Mouse (Mus musculus) layer of hippocampus, adult 8-10 months (tissue): Measurements from ENCODE around the gene Igfbp5. TPM values are rescaled to one million over a fixed set of nuclear protein-coding genes. Genes with fewer than 3 reads are reported as not detected.

ENCODE experiments used
- DNase-seq, 2 experiments: peaks; one replicate each; pipeline ENCODE4 v3.0.0; 2022; ENCODE audit warnings: low spot score in 2 of 2
- total RNA-seq, 4 experiments: library from RNA; stranded (reverse); gene quantifications; 2 replicates each; pipeline ENCODE4 v1.2.4; 2022

Igfbp5 gene
- 100 to 1,000 TPM in 2 of 4 experiments, 10 to 100 TPM in 2; 81.6 to 154 (median 113) TPM for total RNA-seq

DNA sequence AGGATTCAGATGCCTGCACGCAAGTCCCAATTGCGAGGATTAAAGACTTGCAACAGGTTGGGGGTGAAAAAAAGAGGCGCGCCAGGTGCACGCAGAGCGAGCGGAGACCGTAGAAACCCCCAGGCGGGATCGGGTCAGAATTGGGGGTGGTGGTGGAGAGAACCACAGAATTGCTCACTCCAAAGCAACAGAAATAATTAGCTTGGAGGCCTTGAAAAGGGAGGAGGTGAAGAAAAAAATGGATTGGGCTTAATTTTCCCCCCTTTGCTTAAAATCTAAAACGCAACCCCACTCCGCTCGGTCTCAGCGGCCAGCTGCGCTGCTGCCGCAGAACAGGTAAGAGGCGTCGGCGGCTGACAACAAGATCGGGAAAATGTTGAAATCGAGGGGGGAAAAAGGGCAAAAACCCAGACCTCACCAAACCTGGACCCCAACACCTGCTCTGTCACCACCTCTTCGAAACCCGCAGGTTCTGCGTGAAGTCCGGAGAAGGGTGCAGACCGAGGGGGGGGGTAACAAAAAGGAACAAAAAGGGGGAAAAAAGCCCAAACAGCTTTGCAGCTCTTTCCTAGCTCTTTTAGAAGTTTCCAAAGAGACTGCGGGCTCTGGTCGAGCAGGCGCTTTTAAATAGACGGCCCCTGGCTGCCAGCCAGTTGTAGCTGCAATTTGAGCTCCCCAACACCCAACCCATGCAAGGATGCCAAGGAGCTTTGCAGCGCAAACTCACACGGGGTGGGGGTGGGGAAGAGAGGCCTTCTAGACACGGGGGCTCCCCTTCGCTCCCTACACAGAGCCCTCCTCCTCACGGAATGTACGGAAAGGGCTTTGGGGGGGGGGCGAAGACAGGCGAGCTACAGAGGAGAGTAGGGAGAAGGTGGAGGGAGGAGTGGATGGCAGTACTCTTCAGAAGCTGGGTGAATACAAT is at the start of gene Igfbp5:
Gene Igfbp5, minus strand, starts transcription at position 598 of the 925 bp plus-strand sequence.
- peak in 1 of 2 experiments; percentile 58 for DNase-seq

- peak; percentile 20 to 24 for DNase-seq
Observed at GRCm38 (mm10) chr1:72914815-72915214, 40.1 kb upstream of the Igfbp5 start.

DNA sequence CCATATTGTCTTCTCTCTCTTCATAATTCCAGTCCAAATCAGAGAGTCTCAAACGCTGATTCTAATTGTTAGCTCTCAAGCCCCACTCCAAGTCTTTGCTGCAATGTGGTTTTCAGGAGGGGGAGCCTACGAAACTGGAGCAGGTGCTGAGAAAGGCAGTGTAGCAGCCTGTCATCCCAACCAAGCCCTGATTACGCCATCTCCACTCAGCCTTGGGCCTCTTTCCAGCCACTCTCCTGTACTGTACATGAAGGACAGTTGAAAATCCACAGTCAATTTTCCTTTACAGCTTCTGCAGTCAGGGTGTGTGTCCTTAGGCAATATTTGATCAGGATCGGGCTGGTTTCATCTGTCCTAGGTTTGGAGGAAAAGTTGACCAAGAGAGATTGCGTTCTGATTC is 38.4 kb upstream of the Igfbp5 start:
- no peak for DNase-seq

DNA sequence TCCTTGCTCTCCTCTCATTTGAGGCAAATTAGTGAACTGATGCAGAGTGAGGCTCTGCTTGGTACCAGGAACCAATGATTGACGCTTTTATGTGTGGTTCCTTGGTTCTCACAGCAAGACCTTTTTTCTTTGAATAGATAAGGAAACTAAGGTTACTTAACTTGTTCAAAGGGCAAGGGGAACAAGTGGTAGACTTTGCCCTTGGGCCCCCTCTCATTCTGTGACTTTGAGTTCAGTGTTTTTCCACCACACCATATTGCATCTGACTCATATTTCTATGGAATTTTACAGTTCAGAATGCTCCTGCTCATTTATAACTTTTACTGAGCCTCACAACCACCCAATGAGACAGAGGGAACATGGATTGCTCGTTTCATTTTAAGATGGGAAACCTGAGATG is 21.1 kb upstream of the Igfbp5 start:
- DNase-seq: no peak

DNA sequence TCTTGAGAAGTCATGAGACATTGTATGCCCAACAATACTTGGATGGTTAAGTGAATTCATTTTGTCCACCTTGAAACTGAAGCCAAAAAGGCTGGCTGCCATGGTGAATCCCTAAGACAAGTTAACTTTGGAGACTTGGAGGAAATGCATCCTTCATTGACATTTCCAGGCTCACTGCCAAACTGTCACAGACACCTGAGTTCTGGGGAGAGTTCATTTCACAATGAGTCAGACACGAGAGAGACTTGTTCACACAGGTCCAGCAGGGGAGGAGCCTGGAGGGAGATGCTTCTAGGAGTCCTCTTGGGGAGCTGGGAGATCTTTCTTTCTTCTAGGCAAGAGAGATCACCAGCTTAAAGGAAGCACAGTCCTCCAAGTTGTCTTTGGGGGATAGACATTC is 13.2 kb upstream of the Igfbp5 start:
- DNase-seq: no peak

- no peak for DNase-seq
Observed at GRCm38 (mm10) chr1:72885819-72886169, 11.1 kb upstream of the Igfbp5 start.

DNA sequence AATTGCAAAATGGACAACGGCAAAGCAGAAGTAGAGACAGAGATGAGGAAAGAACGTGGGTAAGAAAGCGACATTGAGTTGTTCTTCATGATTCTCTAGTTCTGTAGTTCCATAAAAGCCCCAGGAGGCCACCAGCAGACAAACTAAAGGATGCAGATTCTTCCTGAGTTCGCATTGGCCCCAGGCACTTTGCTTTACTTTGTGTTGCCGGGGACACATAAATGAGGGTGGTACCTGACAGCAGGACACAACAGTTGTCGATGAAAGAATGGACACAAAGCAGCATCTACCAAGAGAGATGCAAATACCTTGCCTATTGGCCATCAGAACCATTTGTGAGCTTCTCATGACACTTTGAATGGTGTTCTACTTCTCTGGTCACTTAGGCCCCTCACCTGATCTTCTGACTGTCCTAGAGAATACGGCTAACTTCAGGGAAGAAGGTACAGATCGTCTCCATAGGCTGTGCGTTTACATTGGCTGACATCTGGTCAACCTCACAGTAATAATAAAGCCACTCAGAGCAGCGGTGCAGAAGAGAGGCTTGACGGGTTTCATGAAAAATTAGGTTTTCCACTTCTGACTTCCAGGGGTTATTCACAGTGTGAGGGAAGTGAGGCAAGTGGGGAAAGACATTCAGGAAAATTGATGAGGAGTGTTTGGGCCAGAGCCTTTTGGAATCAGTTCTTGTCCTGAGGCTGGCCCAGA is 10.6 kb upstream of the Igfbp5 start:
- DNase-seq: no peak

DNA sequence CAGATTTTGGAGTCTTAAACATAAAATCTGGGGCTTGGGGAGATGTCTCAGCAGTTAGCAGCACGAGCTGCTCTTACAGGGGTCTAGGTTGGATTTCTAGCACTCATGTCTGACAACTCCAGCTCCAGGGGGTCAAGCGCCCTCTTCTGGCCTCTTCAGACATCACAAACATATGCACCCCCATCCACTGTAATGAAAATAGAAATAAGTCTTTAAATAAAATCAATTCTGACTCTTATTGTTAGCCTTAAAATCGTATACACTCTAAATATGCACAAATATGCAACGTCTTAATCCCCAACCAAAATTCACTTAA is 4.6 kb upstream of the Igfbp5 start:
- no peak for DNase-seq

DNA sequence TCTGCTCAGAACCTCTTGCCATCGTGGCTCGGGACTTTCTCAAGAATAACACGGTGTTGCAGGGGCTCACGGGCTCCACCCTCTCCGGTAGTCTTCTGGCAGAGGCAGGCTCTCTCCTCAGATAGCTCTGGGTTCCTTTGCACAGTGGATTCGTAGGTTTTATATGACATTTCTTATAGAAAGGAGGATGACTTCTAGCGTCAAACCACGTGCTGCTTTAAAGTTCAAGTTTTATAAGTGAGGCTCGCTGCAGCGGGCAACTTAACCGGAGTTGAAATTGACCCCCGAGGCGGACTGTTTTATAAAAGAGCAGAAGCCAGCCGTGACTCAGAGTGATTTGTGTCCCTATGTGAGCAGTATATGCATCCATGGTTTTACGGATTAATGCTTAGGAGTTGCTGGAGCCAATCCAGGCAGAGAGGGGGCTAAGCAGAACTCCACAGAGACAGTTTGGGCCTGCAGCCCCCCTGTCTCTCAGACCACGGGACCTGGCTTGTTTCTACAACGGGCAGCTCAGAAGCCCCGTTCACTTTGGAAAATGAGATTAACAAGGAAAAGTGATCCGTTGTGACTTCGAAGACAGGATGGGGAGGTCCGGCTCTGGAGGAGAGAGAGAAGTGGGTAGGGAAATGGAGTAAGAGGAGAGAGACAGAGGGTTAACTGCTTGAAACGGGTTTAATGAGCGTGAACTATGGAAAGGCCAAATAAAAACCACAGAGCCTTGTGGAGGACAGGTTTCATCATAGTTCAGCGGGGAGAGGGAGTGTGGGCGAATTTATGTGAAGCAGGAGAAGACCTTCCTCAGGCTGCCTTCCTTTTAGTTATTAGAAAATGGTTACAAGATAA is 4.0 kb upstream of the Igfbp5 start:
- no peak for DNase-seq

DNA sequence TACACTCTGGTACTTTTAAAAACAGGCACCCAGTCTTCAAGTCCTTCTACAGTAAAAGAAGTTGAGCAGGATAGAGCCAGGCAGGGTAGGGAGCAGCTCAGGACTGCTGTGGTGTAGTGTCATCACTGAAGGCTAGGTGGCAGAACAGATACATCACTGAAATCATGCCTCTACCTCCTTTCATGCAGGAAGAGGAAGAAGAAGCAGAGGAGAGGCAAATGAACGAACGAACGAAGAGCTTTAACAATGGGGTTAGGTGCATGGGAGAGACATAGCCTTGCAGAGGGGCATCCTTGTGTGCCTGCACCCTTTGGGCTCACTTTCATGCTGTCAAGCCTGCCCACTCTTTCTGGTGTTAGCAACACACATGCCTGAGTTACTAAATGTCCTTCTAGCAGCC is 3.2 kb upstream of the Igfbp5 start:
- DNase-seq: peak in 1 of 2 experiments; percentile 54

DNA sequence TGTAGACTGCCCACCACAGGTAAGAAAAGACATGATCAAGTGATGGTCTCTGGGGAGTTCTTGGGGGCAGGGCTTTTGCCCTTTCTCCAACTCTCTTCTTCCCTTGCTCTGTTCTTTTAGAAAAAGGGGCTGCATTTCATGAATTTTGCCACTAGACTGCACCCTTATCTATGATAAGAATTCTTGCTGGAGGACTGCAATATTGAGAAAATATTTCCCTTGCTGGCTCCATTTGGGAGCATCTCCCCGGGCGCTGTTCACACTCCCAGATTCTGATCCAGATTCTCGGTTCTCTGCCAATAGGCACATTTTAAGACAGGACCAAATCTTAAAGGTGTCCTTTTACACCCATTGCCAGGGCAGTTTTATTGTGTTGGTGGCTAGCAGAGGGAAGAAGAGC is 1.4 kb upstream of the Igfbp5 start:
- DNase-seq: no peak

- DNase-seq: no peak
Observed at GRCm38 (mm10) chr1:72875708-72876107, 1.0 kb upstream of the Igfbp5 start.

- peak in 1 of 2 experiments; percentile 64 for DNase-seq
Observed at GRCm38 (mm10) chr1:72873511-72874286, 985 bp downstream of the Igfbp5 start.

DNA sequence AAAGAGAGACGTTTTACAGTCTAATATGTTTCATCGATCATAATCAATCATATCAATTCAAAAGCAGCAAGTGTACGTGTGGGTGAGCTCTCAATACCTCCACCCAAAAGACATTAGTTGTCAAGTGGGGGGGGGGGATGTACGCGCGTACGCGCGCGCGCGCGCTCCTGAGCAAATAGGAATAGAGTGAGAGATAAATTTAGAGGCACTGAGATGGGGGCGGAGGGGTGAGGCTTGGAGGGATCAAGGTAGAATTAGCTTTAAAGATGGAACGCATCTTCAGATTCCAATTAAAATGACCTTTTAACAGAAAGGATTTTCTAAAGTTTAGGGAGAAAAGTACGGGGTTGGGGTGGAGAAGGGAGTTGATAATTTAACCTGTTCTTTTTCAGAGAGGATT is 1.6 kb downstream of the Igfbp5 start:
- no peak for DNase-seq

DNA sequence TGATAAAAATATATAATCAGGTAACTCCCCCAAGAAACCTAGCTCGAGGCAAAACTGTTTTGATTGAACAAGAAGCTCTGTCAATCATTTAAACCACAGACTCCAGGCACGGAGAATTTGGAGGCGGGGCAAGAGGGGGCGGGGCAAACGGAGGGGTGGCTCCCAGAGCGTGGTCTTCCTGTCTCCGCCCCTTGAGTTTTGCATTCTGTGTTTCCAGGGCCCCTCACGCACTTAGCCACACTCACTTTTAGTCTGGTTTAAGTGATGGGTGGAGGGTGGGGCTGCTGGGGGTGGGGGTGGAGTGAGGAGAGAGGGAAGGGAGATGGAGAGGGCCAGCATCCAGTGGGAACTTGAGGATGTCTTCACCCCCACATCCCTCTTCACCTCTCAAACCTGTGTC is 2.2 kb downstream of the Igfbp5 start:
- DNase-seq: peak; percentile 63 to 67

DNA sequence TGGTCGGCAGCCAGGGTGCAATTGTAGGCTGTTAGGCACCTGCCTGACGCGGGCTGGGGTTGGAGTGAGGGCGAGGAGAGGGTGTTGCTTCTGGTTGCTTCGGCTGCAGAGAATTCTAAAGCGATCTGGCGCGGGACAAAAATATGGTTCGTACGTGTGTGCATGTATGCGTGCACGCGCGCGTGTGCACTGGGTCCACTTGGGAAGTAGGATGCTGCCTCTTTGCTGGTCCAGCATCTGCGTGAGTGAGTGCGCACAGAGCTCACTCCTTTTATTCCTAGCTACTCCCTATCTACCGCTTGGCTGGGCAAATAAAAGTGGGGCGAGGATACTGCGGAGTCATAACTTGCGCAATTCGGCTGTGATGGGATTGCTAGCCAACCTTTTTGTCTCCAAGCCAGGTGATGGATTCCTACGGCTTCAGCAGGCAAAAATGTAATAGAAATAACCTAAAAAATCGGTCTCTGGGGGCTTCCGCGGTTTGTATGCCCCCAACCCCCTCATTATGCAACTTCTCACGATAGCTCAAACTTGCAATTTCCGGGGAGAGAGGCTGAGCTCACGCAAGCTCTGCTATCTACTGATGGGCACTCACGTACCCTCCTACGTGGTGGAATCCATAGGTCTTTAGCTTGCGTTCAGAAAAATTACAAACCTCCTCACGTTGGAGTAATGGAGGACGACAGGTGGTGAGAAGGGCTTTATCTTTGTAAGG is 2.8 kb downstream of the Igfbp5 start:
- peak; percentile 66 to 72 for DNase-seq

DNA sequence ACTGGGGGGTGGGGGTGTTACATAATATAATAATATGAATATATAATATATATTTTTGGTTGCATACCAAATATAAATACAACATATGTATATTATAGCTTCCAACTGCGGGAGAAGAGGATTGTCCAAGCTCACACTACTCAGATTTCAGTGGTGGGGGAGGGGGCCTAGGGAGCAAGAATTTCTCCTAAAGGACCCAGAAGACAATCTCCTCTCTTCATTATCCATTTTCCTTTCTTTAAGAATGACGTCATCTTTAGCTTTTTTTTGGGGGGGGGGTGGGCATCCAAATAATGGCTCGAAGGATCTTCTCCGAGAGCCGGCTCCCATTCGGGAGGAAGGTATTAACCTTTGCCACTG is 3.4 kb downstream of the Igfbp5 start:
- DNase-seq: no peak

- peak; percentile 90 to 91 for DNase-seq
Observed at GRCm38 (mm10) chr1:72870615-72871336, 3.9 kb downstream of the Igfbp5 start.

GRCm38 (mm10) chr1:72869681-72870614 is 4.7 kb downstream of the Igfbp5 start:
- peak in 1 of 2 experiments; percentile 51 for DNase-seq
